Comparison of ENCODE assay signal across 9 mouse cellular contexts in genomic region chr16:85151681-85152080, GRCm38 (mm10). TPM values are rescaled to one million over a fixed set of nuclear protein-coding genes. Genes with fewer than 3 reads are reported as not detected.
A peak's percentile ranks its signal among the peaks of the same experiment; 100 is the strongest.
DNase-seq lines count a peak whose midpoint lies in the region; ATAC-seq and TF ChIP-seq lines count a peak whose summit lies in the region.
"Had no signal": no experiment of that assay in that cellular context is flagged by ENCODE, and none has a peak within 500 bp of the region (broad histone marks: within the 10 kb centered on the region; RNA-seq: fewer than 3 reads in every experiment).

No protein-coding gene starts in this region.

- peak overlapping the region; percentile 54; the same call in 1 of the 2 replicates for H3K9ac ChIP-seq in heart, embryonic 16.5 days (ENCODE audit: low read length)

- H3K4me1 ChIP-seq in cortical plate, adult 2 months (ENCODE audit: control insufficient read depth, insufficient read depth, low read length): peaks cover 7% of the 10 kb centered on the region
- peaks cover 64% of the 10 kb centered on the region for H3K4me1 ChIP-seq in heart, embryonic 16.5 days (ENCODE audit: control insufficient read depth, insufficient read depth, low read length)

- no peak overlapping the region for H3K4me3 ChIP-seq in left cerebral cortex, adult 2 months
- no peak overlapping the region for H3K4me3 ChIP-seq in cortical plate, adult 2 months (ENCODE audit: insufficient read depth, low read length)
- no peak overlapping the region for H3K4me3 ChIP-seq in heart, embryonic 16.5 days (ENCODE audit: low read length)
- H3K4me3 ChIP-seq: midbrain, embryonic 10.5 days had no signal

- no peaks in the 10 kb centered on the region for H3K9me3 ChIP-seq in heart, embryonic 16.5 days (replicated peaks; ENCODE audit: control insufficient read depth, low read length)
- H3K9me3 ChIP-seq: midbrain, embryonic 10.5 days had no signal

- no peaks in the 10 kb centered on the region for H3K36me3 ChIP-seq in heart, embryonic 16.5 days (ENCODE audit: control insufficient read depth, insufficient read depth)

- TF ChIP-seq POLR2A in cortical plate, adult 2 months (IDR thresholded peaks at IDR 0.05; ENCODE audit: extremely low read depth, insufficient read depth, low read length): no peak

- no peak for TF ChIP-seq CTCF in left cerebral cortex, adult 2 months (IDR thresholded peaks at IDR 0.05)
- no peak for TF ChIP-seq CTCF in cortical plate, adult 2 months (IDR thresholded peaks at IDR 0.05; ENCODE audit: extremely low read depth, insufficient read depth, low read length)

- 22% methylated on average over 7 of the region's 7 CpGs for WGBS in heart, embryonic 16.5 days

- no peak for ATAC-seq in heart, embryonic 16.5 days (replicated peaks; ENCODE audit: extremely low read depth, insufficient read depth, low FRiP score)

- intact Hi-C loops in left cerebral cortex, adult 2 months (cut with DNase I): no loop called here

- no peak for DNase-seq in left cerebral cortex, adult 2 months (ENCODE audit: extremely low spot score in 1 of 2, low spot score in 2 of 2)
- DNase-seq in left cerebral cortex, adult 8-10 months (ENCODE audit: low spot score in 2 of 2): no peak
- DNase-seq in kidney, postnatal 36 days: peak; percentile 66 to 77
- no peak for DNase-seq in thymus, postnatal 36 days
- DNase-seq in urinary bladder, postnatal 36 days (ENCODE audit: low spot score in 2 of 2): no peak
- DNase-seq: thymus, postnatal 14 days had no signal

- H3K27ac ChIP-seq in left cerebral cortex, adult 2 months: peak overlapping the region; percentile 48; the same call in 1 of the 2 replicates
- peak overlapping the region; percentile 61; the same call in 1 of the 2 replicates for H3K27ac ChIP-seq in cortical plate, adult 2 months (ENCODE audit: insufficient read depth, low read length)
- H3K27ac ChIP-seq in heart, embryonic 16.5 days (ENCODE audit: low read length): peak overlapping the region; percentile 53
- H3K27ac ChIP-seq: midbrain, embryonic 10.5 days had no signal

- no peaks in the 10 kb centered on the region for H3K27me3 ChIP-seq in heart, embryonic 16.5 days (ENCODE audit: control insufficient read depth, insufficient read depth, low read length)

- peak overlapping the region; percentile 22 for H3K4me2 ChIP-seq in heart, embryonic 16.5 days (ENCODE audit: low read depth, low read length)

RNA-seq across cellular contexts. Expression of gene App, which starts 21.9 kb away (rescaled TPM):
- total RNA-seq in left cerebral cortex, adult 2 months (2021): 1,000 to 10,000 TPM; 1,405 to 1,415 TPM
- 1,000 to 10,000 TPM; 1,370 to 1,422 (median 1,398) TPM for total RNA-seq in left cerebral cortex, adult 8-10 months (2022)
- 1,072 and 1,099 TPM in 2 replicates for polyA plus RNA-seq in cortical plate, adult 2 months (2012; rRNA removed)
- polyA plus RNA-seq in heart, embryonic 16.5 days (2015; fragmentation: Nextera tagmentation; extraction: Ambion mirVana): 175 and 187 TPM in 2 replicates

Comparison
In these comparisons a context has a peak if more than half of its experiments do, and no peak if none do; other contexts are left out.
1. DNase-seq: peak in kidney, postnatal 36 days (2 of 2); none in left cerebral cortex, adult 2 months (0 of 2), left cerebral cortex, adult 8-10 months (0 of 2), thymus, postnatal 36 days (0 of 2) and urinary bladder, postnatal 36 days (0 of 2).
2. Peak in every context shown above with its lines, with median percentiles within 50 percentile points of each other: H3K27ac ChIP-seq.